Mouse (Mus musculus): ENCODE results near the gene Sars2.

Sars2 gene

DNA sequence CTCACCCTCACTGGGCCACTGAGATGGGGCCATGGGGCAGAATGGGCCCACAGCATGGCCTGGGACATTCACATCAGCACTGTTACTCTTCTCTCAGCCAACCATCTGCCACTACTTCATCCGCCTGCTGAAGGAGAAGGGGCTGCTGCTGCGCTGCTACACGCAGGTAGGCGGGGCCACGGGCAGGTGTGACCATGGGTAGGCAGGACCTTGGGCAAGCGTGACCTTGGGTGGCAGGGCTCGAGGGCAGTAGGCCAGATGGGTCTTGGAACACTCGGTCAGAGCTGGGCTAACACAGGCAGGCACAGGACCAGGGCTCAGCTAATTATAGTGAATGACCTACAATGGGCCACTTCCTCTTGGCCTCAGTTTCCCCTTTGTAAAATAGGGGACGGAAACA is 37.0 kb downstream of the Sars2 start:
- no peak for DNase-seq (ENCODE audit: low read depth, low spot score)

DNA sequence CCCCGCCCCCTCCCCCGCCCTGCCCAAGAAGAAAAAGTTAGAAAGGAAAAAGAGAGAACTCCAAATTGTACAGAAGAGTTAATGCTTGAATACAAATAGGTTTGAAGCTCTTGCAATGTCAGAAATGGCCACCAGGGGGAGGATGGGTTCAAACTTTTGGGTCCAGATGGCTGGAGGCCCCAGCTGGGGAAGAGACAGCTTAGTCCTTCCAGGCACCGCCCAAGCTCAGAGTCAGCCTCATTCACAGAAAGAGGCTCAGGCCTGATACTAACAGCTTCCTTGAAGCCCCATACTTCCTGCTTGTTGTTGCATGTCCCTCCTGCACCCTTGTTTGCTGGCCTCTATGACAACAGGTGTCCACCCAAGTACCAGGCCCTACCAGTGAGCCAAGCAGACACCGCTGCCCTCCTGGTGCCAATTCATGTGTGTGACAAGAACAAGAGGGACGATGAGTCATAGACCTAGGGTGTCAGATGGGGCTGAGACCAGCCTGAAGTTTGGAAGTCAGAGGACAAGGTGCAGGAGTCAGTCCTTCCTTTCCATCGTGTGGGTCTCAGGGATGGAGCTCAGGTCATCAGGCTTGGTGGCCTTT is 38.4 kb downstream of the Sars2 start:
- DNase-seq (ENCODE audit: low read depth, low spot score), result peak; percentile 82

GRCm38 (mm10) chr7:28780857-28781256 is 39.1 kb downstream of the Sars2 start:
- peak; percentile 54 for DNase-seq (ENCODE audit: low read depth, low spot score)

GRCm38 (mm10) chr7:28781261-28781663 is 39.5 kb downstream of the Sars2 start:
- DNase-seq (ENCODE audit: low read depth, low spot score), result no peak

DNA sequence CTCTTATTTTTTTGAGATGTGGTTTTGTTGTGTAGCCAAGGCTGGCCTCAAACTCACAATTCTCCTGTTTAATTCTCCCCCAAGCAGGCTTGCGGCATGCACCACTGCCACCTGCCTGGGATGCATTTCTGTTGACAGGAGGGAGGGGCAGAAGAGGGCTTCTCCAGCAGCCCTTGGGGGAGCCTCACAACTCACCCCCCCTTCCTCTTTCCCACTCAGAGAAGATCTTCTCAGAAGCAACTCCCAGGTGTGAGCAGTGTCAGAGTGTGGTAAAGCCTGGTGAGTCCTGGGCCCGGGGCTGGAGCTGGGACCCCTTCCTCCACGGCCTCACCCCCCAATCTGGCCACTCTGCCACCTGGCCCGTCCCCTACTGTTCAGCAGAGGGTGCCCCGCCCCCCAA is 43.4 kb downstream of the Sars2 start:
- DNase-seq (ENCODE audit: low read depth, low spot score), result no peak

- no peak for DNase-seq (ENCODE audit: low read depth, low spot score)
Observed at GRCm38 (mm10) chr7:28787884-28788283, 46.1 kb downstream of the Sars2 start.

DNA sequence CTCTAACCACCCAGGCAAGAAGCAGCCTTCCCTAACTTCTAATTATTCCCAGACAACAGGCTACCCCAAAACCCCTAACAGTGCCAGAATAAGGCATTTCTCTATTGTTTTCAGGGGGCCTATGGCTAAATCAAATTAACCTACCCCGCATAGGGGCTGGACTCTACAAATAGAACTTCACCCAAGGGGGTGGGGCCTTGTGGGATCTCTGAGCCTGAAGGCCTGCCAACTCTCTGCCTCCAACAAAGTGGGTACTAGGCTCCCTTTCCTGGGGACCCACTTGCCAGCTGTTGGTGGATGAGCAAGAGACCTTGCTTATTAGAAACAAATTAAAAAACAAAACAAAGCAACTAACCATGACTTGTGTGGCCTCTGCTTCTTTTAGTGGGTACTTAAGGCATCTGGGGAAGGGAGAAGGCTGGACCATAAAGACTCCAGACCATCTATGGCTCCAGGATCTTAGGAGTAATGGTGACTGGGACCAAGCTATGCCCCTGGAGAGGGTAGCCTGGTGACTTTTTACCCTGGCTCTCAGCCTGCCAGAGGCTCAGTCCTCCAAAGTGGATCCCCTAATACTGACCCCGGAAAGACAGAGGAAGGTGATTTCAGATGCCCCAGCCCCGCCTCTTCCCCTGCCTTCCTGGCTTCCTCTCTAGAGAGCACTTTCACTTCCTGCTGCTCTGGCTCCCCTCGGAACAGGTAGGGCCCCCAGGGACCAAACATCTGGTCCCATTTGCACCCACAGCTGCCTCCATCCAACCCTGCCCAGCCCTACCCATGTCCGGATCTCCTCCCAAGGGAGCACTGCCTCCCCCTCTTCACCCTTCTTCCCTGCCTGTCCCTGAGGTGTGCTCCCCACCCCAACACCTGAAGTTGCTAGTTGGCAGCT is 46.8 kb downstream of the Sars2 start, which contains the start of gene Rinl:
Gene Rinl, plus strand, starts transcription at position 663 of the 889 bp plus-strand sequence.
- DNase-seq (ENCODE audit: low read depth, low spot score), result no peak

DNA sequence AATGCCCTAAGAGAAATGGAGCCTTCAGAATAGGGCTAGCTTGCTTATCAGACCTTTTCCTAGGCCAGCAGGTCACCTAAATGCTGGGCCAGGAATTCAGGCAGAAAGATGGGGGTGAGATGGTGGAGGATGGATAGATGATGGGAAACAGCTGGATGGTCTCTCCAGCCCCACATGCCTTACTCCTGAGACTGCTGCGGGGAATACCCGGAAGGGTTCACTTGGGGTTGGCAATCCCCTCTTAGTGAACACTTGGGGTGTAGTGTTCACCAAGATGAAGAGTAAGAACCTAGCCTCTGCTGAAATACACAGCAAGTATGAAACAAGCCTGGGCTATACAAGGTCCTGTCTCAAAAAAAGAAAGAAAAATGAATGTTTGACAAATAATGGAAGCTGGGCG is 47.4 kb downstream of the Sars2 start:
- DNase-seq (ENCODE audit: low read depth, low spot score), result no peak

GRCm38 (mm10) chr7:28790066-28790806 is 48.4 kb downstream of the Sars2 start:
- no peak for DNase-seq (ENCODE audit: low read depth, low spot score)

GRCm38 (mm10) chr7:28791706-28792105 is 49.9 kb downstream of the Sars2 start:
- DNase-seq (ENCODE audit: low read depth, low spot score), result no peak

GRCm38 (mm10) chr7:28792391-28793185 is 50.8 kb downstream of the Sars2 start:
- DNase-seq (ENCODE audit: low read depth, low spot score), result no peak

- no peak for DNase-seq (ENCODE audit: low read depth, low spot score)
Observed at GRCm38 (mm10) chr7:28793834-28794233, 52.0 kb downstream of the Sars2 start.

DNA sequence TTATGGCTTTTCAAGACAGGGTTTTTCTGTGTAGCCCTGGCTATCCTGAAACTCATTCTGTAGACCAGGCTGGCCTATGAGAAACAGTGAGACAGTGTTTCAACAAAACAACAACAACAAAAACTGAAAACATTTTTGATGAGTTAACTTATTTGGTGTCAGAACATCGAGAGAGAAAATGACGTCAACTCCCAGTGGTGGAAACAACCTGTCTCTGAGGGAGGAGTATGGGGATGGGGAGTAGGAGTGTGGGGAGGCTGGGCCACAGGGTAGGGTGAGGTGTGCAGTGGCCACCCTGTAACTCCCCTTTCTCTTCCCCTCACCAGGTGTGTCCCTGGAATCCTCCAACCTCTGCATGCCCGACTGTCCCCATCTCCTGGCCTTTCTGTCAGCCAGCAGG is 52.7 kb downstream of the Sars2 start:
- DNase-seq (ENCODE audit: low read depth, low spot score), result no peak

- no peak for DNase-seq (ENCODE audit: low read depth, low spot score)
Observed at GRCm38 (mm10) chr7:28795832-28796231, 54.0 kb downstream of the Sars2 start.

- DNase-seq (ENCODE audit: low read depth, low spot score), result peak; percentile 86
Observed at GRCm38 (mm10) chr7:28796562-28796975, 54.8 kb downstream of the Sars2 start.

- no peak for DNase-seq (ENCODE audit: low read depth, low spot score)
Observed at GRCm38 (mm10) chr7:28799994-28800393, 58.2 kb downstream of the Sars2 start.

DNA sequence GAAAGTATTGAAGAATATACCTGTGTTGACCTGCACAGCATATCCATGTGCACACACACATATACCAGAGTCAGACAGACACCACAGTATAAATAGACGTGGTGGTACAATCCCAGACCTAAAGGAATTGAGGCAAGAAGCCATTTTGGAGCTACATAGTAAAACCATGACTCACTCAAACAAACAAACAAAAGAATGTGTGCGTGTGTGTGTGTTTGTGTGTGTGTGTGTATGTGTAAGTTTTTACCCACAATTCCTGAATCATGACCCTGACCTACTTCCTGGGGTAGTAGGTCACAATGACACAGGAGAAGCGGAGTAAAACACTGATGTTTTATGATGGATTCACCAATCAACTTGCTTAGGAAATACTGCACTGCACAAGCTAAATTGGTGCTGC is 59.7 kb downstream of the Sars2 start:
- DNase-seq (ENCODE audit: low read depth, low spot score), result no peak

GRCm38 (mm10) chr7:28801901-28802670 is 60.3 kb downstream of the Sars2 start:
- no peak for DNase-seq (ENCODE audit: low read depth, low spot score)

DNA sequence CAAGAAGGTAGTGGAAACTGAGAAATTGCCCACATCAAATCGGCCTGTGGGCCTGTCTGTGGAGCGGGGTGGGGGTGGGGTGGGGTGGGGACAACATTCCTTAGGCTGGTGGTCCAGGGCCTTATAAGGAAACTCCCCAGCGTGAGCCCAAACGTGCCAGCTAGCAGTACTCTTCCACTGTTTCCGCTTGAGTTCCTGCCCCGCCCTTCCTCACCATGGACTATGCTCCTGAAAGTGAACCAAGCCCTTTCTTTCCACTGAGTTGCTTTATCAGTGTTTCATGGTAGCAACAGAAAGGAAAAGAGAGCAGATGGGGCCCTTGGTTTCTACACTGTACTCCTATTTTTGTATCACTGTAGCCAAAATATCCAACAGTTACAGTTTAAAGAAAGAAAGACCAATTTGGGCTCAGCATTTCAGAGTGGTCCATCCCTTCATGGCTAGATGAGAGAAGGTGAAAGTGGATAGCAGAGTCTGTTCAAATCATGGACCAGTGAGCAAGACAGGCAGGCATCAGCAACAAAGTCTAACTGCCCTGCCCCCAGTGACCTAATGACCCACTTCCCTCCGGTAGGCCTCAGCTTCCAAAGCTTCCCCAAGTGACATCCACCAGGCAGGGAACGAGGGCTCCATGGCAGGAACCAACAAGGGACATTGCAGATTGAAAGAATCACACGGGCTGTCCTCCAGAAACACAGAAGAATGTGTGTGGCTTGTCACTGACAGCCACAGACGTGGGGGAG is 61.2 kb downstream of the Sars2 start:
- no peak for DNase-seq (ENCODE audit: low read depth, low spot score)
